Mouse (Mus musculus): ENCODE measurements around the gene Kcng1. TPM values are rescaled to one million over a fixed set of nuclear protein-coding genes. Genes with fewer than 3 reads are reported as not detected.

Kcng1 gene
- polyA plus RNA-seq (2015; fragmentation: Nextera tagmentation; extraction: Ambion mirVana) = 6.4 and 6.9 TPM in 2 replicates

DNA sequence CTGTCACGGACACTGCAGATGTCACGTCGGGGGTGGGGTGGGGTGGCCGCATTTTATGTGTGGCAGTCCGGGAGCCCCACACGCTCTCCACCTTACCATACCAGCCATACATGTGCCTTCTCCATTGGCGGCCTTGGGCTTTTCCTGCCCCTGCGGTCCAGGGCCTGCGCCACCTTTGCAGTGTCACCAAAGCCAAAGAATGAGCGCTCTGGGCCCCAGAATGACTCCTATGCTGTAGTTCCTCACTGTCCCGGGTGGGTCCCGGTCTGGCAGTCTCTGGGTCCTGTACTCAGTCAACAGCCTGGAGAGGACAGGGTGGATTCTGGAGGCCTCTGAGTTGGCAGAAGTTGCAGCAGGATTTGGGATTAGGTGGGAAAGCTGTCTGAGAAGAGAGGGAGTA lies at the start of gene Kcng1:
TSS of gene Kcng1 (minus strand) at position 155 of the 400 bp plus-strand sequence.
- Histone ChIP-seq H3K4me3 (replicated peaks) (peak within 1 kb of the TSS; percentile 58), H3K36me3 (no peaks in the 10 kb centered on the region), H3K27me3 (replicated peaks) (peaks cover 50% of the 10 kb centered on the region), H3K4me2 (peak within 1 kb of the TSS; percentile 98), H3K9me3 (no peaks in the 10 kb centered on the region), H3K9ac (0 out of 2 replicates have a peak within 1 kb of the TSS, but pooled peaks have one; percentile 20), H3K4me1 (peaks cover 13% of the 10 kb centered on the region), H3K27ac (no peak within 1 kb of the TSS)
- WGBS = 23% methylated on average over 12 of the region's 12 CpGs
- no peak; the same call in 1 of the 2 replicates for ATAC-seq (ENCODE audit: insufficient read depth, low FRiP score, low read depth)

DNA sequence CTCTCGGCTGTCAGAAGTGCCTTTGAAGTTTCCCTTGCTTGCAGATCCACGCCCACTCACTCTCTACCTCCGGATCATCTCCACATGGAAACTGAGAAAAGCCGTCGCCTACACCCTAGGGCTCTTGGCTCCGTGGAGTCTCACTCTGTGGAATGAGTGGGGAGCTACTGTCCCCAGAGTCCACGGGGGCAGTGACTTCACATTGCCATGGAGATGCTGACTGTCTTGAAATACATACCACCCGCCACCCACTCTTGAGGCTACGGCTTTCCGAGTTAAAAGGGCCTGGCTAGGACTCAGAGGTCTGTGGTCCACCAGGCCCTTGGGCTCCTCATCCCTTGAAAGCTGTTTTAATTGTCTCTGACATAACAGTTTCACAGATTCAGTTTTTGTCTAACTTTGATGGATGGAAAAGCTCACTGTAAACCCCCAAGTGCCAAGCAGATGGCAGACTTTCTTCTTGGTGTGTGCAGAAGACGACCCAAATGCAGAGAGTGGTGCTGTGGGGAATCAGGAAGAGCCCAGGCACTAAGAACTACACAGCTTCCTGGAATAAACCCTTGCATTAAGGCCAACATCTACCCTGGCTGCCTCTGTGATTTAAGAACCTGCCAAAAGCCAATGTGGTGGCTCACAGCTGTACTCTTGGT lies 49.0 kb upstream of the Kcng1 start:
- peaks cover 11% of the 10 kb centered on the region for H3K4me1 ChIP-seq
- no peaks in the 10 kb centered on the region for H3K27me3 ChIP-seq (replicated peaks)
- no peak overlapping the region for H3K4me3 ChIP-seq (replicated peaks)
- H3K4me2 ChIP-seq = no peak overlapping the region
- no peak overlapping the region for H3K27ac ChIP-seq
- WGBS = 60% methylated on average over 11 of the region's 11 CpGs
- H3K36me3 ChIP-seq = no peaks in the 10 kb centered on the region
- ATAC-seq (ENCODE audit: insufficient read depth, low FRiP score, low read depth) = no peak
- H3K9ac ChIP-seq = no peak overlapping the region
- no peaks in the 10 kb centered on the region for H3K9me3 ChIP-seq

DNA sequence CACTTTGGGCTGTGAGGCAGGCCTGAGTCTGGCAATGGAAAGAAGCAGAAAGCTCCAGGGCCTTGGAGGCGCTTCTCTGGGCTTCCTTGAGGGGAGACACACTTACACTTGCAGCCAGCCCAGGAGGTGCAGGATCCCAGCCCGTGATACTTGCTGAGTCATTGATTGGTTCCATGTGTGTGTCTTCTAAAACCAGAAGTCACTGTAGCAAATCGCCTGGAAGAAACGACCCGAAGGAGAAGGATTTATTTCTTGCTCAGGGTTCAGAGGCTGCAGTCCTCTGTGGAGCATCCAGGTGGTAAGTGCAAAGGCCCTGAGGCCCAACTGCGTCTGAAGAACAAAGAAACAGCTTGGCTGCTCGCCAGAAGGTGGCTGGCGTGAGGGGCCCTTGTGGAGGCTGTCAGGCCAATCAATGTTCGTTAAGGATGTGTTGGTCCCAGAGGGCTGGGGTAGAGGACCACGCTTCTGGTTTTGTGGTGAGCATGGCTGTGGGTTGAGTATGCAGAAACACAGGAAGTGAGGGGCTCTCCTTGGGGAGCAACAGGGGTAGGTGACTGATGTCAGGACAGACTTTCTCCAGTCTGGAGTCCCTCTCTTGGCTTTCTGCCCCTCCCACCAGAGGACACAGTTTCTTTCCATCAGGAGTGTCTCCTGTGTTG lies 40.3 kb upstream of the Kcng1 start:
- Histone ChIP-seq H3K9ac (no peak overlapping the region), H3K27me3 (replicated peaks) (no peaks in the 10 kb centered on the region), H3K4me3 (replicated peaks) (no peak overlapping the region), H3K4me1 (peaks cover 12% of the 10 kb centered on the region), H3K4me2 (no peak overlapping the region), H3K36me3 (no peaks in the 10 kb centered on the region), H3K27ac (peak overlapping the region; percentile 79), H3K9me3 (no peaks in the 10 kb centered on the region)
- ATAC-seq (ENCODE audit: insufficient read depth, low FRiP score, low read depth) = no peak
- 48% methylated on average over 10 of the region's 10 CpGs for WGBS

DNA sequence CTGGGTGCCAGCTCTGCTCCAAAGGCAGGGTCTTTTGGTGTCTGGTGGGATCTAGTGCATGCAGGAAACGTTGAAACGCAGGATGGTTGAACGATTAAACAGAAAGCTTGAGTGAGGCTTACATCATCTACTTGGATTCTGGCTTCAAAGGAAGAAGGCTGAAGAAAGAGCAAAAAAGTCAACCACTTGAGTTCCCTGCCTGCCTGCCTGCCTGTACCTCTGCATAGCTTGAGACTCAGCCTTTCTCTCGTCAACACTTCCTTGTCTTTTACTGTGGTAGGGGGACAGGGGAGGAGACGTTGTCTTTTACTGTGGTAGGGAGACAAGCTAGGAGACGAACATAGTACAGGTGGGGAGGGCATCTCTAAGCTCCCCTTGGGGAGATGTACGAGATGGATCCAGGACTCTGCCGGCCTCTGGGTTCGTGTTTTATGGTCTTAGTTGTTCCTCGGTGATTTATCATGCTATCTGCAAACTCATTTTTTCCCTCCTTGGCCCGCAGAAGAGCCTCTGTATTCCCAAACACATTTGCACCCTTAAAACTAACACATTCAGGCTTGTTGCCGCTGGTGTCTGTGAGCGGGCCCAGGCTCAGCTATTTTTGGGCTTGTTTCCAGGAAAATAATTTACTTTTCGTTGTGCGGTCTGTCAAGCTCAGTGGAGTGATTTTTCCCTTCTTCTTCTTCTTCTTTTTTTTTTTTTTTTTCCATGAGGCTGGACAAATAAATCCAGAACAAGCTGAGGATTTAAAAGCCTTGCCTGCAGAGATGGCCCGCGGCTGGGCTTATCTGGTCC lies 39.0 kb upstream of the Kcng1 start:
- no peak; the same call in 1 of the 2 replicates for ATAC-seq (ENCODE audit: insufficient read depth, low FRiP score, low read depth)
- no peak overlapping the region for H3K9ac ChIP-seq
- peaks cover 12% of the 10 kb centered on the region for H3K4me1 ChIP-seq
- no peaks in the 10 kb centered on the region for H3K9me3 ChIP-seq
- H3K4me2 ChIP-seq = no peak overlapping the region
- peak overlapping the region; percentile 79 for H3K27ac ChIP-seq
- WGBS = 35% methylated on average over 17 of the region's 17 CpGs
- H3K27me3 ChIP-seq (replicated peaks) = no peaks in the 10 kb centered on the region
- H3K4me3 ChIP-seq (replicated peaks) = no peak overlapping the region
- no peaks in the 10 kb centered on the region for H3K36me3 ChIP-seq

DNA sequence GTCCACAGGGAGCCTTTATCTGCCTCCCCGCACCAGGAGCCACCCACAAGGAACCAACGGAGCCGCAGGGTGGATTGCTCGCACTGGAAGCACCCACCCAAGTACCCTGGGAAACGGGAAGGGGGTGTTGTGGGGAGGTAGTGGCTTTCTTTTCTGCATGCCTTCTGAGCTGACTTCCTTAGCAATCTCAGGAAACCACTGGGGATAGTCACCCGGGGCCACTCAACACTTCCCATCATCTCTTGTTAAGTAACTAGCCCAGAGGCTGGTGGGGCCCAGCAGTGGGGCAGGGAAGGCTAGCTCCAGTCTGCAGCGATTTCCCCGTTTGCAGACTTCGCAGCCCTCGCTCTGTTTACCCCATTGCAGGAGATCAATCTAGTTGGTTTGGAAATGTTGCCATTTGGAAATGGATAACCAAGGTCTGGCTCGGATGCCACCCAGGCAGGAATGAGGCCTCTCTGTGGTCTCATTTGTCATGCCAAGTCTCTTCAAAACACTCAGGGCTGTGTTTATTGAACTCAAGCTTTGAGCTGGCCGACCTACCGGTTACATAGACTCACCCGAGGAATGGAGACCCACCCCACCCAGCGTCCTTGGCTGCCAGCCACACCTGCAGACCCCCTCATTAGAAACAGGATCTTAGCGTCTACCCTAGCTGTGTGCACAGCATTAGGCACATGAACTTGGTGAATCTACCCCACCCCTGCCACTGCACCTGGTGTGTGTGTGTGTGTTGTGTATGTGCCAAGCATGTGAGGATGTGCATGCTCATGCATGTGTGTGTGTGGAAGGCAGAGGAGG lies 33.3 kb upstream of the Kcng1 start:
- no peak overlapping the region for H3K4me3 ChIP-seq (replicated peaks)
- no peaks in the 10 kb centered on the region for H3K36me3 ChIP-seq
- 16% methylated on average over 16 of the region's 16 CpGs for WGBS
- H3K4me1 ChIP-seq = peaks cover 11% of the 10 kb centered on the region; the same call in 1 of the 2 replicates
- H3K9me3 ChIP-seq = no peaks in the 10 kb centered on the region
- H3K27me3 ChIP-seq (replicated peaks) = no peaks in the 10 kb centered on the region
- 0 out of 2 replicates have a peak overlapping the region, but pooled peaks have one; percentile 48 for H3K27ac ChIP-seq
- 0 out of 2 replicates have a peak, but pooled peaks have one; percentile 38 for ATAC-seq (ENCODE audit: insufficient read depth, low FRiP score, low read depth)
- no peak overlapping the region for H3K4me2 ChIP-seq
- no peak overlapping the region for H3K9ac ChIP-seq

DNA sequence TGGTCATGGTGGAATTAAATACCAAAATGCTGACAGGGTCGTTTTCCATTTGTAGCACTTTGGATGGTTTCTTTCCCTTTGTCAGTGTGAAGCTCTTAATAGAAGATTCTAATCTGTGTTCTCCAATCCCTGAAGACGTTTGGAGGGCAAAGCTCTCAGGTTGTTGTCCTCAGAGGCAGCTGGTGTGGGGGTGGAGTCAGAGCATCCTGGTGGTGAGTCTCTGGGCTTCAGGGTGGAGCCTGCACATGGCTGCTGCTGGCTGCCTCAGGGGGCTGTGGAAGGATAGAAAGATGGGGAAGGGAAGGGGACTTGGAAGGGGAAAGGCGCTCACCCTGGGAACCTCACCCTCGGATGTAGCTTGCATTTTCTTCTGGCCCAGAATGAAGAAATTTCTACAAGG lies 31.0 kb upstream of the Kcng1 start:
- Histone ChIP-seq H3K4me3 (replicated peaks) (no peak overlapping the region), H3K27ac (no peak overlapping the region), H3K27me3 (replicated peaks) (no peaks in the 10 kb centered on the region), H3K9ac (no peak overlapping the region), H3K4me1 (peaks cover 11% of the 10 kb centered on the region; the same call in 1 of the 2 replicates), H3K9me3 (no peaks in the 10 kb centered on the region), H3K4me2 (no peak overlapping the region), H3K36me3 (no peaks in the 10 kb centered on the region)
- no peak for ATAC-seq (ENCODE audit: insufficient read depth, low FRiP score, low read depth)
- 39% methylated on average over 4 of the region's 4 CpGs for WGBS

DNA sequence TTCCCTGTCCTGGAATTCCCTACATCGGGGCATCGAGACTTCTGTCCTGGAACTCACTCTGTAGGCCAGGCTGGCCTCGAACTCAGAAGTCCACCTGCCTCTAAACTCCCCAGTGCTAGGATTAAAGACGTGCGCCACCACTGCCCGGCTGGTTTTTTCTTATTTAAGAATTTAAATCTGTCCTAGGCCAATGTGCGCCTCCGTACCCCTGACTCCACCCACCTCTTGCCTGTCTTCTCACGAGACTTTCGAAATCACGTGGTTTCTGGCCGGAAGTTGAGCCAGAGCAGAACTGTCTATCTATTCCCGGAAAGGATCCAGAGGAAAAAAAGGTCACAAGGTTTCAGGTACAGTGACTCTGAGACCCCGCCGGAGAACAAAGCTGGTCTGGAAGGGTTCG lies 29.5 kb upstream of the Kcng1 start:
- 93% methylated on average over 16 of the region's 16 CpGs for WGBS

DNA sequence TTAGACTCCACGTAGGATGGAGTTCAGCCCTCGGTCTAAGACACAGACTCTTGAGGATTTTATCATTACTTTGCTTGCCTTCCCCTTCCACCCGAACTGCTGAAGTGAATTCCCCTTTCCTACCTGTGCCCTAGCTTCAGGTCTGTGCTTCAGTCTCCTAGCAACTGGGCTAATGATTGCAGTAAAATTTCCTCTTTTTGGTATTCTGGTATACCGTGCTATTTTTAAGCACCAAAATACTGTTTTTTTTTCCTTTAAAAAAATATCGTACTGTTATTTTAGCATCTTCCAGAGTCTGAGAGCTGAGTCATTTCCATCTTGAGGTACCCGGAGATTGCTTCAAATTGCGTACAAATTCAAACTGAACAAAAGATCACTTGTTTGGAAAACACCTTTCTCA lies 27.4 kb upstream of the Kcng1 start:
- H3K9me3 ChIP-seq = no peaks in the 10 kb centered on the region
- H3K4me1 ChIP-seq = no peaks in the 10 kb centered on the region
- H3K4me2 ChIP-seq = no peak overlapping the region
- 48% methylated on average over 7 of the region's 7 CpGs for WGBS
- H3K9ac ChIP-seq = no peak overlapping the region
- no peak for ATAC-seq (ENCODE audit: insufficient read depth, low FRiP score, low read depth)
- H3K4me3 ChIP-seq (replicated peaks) = no peak overlapping the region
- H3K27ac ChIP-seq = no peak overlapping the region
- no peaks in the 10 kb centered on the region for H3K27me3 ChIP-seq (replicated peaks)
- H3K36me3 ChIP-seq = no peaks in the 10 kb centered on the region

More for the DNA sequence above, 29.5 kb upstream of the Kcng1 start:
- ATAC-seq (ENCODE audit: insufficient read depth, low FRiP score, low read depth) = no peak
- Histone ChIP-seq H3K9me3 (no peaks in the 10 kb centered on the region), H3K4me1 (peaks cover 11% of the 10 kb centered on the region; the same call in 1 of the 2 replicates), H3K27ac (no peak overlapping the region), H3K27me3 (replicated peaks) (no peaks in the 10 kb centered on the region), H3K9ac (no peak overlapping the region), H3K4me3 (replicated peaks) (no peak overlapping the region), H3K36me3 (no peaks in the 10 kb centered on the region), H3K4me2 (no peak overlapping the region)

DNA sequence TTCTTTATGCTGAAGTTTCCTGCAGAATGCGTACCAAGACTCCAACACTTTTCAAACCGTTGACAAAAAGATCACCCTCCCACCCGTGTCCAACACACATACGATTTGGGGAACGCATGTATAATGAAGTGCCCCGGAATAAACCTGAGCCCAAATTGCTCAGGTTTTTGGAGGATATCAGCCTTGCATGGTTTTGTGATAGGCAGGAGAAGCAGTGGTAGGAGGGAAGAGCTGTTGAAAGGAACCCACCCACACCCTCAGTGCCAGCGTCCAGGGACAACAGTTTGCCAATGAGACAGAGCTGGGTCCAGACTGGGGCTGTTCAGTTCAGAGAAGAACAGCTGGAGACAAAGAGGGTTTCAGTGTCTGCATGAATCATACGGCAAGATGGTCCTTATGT lies 18.1 kb upstream of the Kcng1 start:
- no peaks in the 10 kb centered on the region for H3K36me3 ChIP-seq
- H3K27ac ChIP-seq = no peak overlapping the region
- no peaks in the 10 kb centered on the region for H3K27me3 ChIP-seq (replicated peaks)
- no peak overlapping the region for H3K4me3 ChIP-seq (replicated peaks)
- H3K4me2 ChIP-seq = no peak overlapping the region
- 79% methylated on average over 8 of the region's 8 CpGs for WGBS
- H3K9ac ChIP-seq = no peak overlapping the region
- H3K4me1 ChIP-seq = no peaks in the 10 kb centered on the region
- no peaks in the 10 kb centered on the region for H3K9me3 ChIP-seq
- no peak for ATAC-seq (ENCODE audit: insufficient read depth, low FRiP score, low read depth)

DNA sequence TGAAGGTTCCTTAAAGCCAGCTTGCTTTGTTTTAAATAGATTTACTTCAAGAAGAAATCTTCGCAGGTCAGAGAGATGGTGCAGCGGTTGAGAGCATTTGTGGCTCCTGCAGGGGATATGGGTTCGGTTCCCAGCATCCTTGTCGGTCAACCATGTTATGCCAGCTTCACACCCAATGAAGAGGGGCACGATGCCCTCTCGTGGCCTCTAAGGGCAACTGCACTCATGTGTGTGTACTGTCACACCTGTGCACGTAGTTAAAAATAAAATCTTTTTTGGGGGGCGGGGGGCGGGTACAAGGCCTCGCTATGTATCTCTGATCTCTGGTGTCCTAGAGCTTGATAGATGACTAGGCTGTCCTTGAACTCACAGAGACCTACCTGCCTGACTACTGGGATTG lies 15.0 kb upstream of the Kcng1 start:
- H3K4me1 ChIP-seq = 0 out of 2 replicates have a peak, but pooled peaks cover 5% of the 10 kb centered on the region
- no peak overlapping the region for H3K4me3 ChIP-seq (replicated peaks)
- 83% methylated on average over 10 of the region's 10 CpGs for WGBS
- no peak overlapping the region for H3K4me2 ChIP-seq
- no peaks in the 10 kb centered on the region for H3K36me3 ChIP-seq
- no peaks in the 10 kb centered on the region for H3K9me3 ChIP-seq
- H3K27me3 ChIP-seq (replicated peaks) = no peaks in the 10 kb centered on the region
- no peak for ATAC-seq (ENCODE audit: insufficient read depth, low FRiP score, low read depth)
- H3K9ac ChIP-seq = no peak overlapping the region
- H3K27ac ChIP-seq = no peak overlapping the region

DNA sequence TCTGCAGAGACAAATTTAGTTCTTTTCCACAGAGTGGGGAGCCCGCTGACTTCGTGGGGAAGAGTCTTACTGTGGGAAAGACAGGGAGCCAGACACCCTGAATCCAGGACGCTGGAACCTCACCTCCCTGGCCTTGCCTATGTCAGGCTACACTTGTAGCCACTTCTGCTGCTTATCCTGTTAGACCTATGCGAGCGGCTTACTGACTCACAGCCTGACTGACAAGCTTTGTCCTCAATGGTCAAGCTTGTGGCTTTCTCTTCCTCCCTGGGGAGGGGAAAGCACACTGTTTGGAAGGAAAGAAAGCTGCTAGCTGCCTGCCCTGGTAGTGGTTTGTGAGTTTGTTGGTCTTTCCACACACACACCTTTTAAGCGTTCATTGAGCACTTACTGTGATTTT lies 11.0 kb upstream of the Kcng1 start:
- Histone ChIP-seq H3K27ac (no peak overlapping the region), H3K4me2 (no peak overlapping the region), H3K9me3 (no peaks in the 10 kb centered on the region), H3K4me3 (replicated peaks) (no peak overlapping the region), H3K27me3 (replicated peaks) (no peaks in the 10 kb centered on the region), H3K4me1 (0 out of 2 replicates have a peak, but pooled peaks cover 9% of the 10 kb centered on the region), H3K9ac (no peak overlapping the region), H3K36me3 (no peaks in the 10 kb centered on the region)
- 31% methylated on average over 6 of the region's 6 CpGs for WGBS
- ATAC-seq (ENCODE audit: insufficient read depth, low FRiP score, low read depth) = no peak
